Mouse (Mus musculus) heart, embryonic 12.5 days (tissue): ENCODE results near the gene H2-DMa. TPM values are rescaled to one million over a fixed set of nuclear protein-coding genes. Genes with fewer than 3 reads are reported as not detected.

Experiments
- ATAC-seq: fragments of 200-750 bp; cut with Nextera tagmentation; 2 replicates; pipeline ENCODE4 v1.8.0; 2017; ENCODE audit warnings: moderate TSS enrichment, moderate library complexity; ENCODE audit not compliant: insufficient number of reproducible peaks, low FRiP score
- H3K27ac ChIP-seq: fragments of 300-500 bp; sonication (generic); 2 replicates; pipeline ENCODE4 v1.5.1; 2016; ENCODE audit warnings: mild to moderate bottlenecking, moderate library complexity; ENCODE audit not compliant: poor library complexity, severe bottlenecking
- H3K27me3 ChIP-seq: fragments of 300-500 bp; sonication (generic); replicated peaks from 2 replicates; pipeline ENCODE4 v1.6.1; 2016; ENCODE audit warnings: mild to moderate bottlenecking, moderate library complexity
- H3K36me3 ChIP-seq: fragments of 300-500 bp; sonication (generic); 2 replicates; pipeline ENCODE4 v1.6.1; 2016; ENCODE audit warnings: mild to moderate bottlenecking, moderate library complexity
- H3K4me1 ChIP-seq: fragments of 300-500 bp; sonication (generic); replicated peaks from 2 replicates; pipeline ENCODE4 v1.6.1; 2016; ENCODE audit warnings: mild to moderate bottlenecking
- H3K4me2 ChIP-seq: fragments of 300-500 bp; sonication (generic); 2 replicates; pipeline ENCODE4 v1.6.1; 2016; ENCODE audit warnings: mild to moderate bottlenecking, moderate library complexity
- H3K4me3 ChIP-seq: fragments of 300-500 bp; sonication (generic); 2 replicates; pipeline ENCODE4 v1.5.1; 2016; ENCODE audit warnings: mild to moderate bottlenecking
- H3K9ac ChIP-seq: fragments of 300-500 bp; sonication (generic); 2 replicates; pipeline ENCODE4 v1.6.1; 2016; ENCODE audit warnings: mild to moderate bottlenecking, moderate library complexity
- H3K9me3 ChIP-seq: fragments of 300-500 bp; sonication (generic); replicated peaks from 2 replicates; pipeline ENCODE4 v1.6.1; 2016; ENCODE audit warnings: mild to moderate bottlenecking, moderate library complexity
- WGBS: fragments of 180-500 bp; shearing (Covaris S2); methylation state at CpG from one replicate; pipeline ENCODE4 v1.1.7; 2016; 5-methylcytosine and 5-hydroxymethylcytosine counted together
- polyA plus RNA-seq: library from polyadenylated mRNA; unstranded; fragments of >200 nt; fragmentation: Nextera tagmentation; extraction: Ambion mirVana; gene quantifications from 2 replicates; pipeline ENCODE4 v1.2.1, GENCODE M21; 2016

The H2-DMa gene
- polyA plus RNA-seq, 1 experiment from 2014 or later, result 3.9 TPM

GRCm38 (mm10) chr17:34183564-34184219 lies 64.4 kb downstream of the H2-DMa start:
- Histone ChIP-seq H3K27ac (no peak overlapping the region), H3K4me3 (no peak overlapping the region), H3K4me2 (no peak overlapping the region), H3K9ac (no peak overlapping the region), H3K9me3 (peaks cover 2% of the 10 kb centered on the region; the same call in 1 of the 2 replicates), H3K4me1 (peaks cover 14% of the 10 kb centered on the region), H3K36me3 (no peaks in the 10 kb centered on the region), H3K27me3 (peaks cover 57% of the 10 kb centered on the region)
- ATAC-seq, result no peak
- 61% methylated on average over 15 of the region's 15 CpGs for WGBS

- Histone ChIP-seq H3K4me3 (no peak overlapping the region), H3K27me3 (peaks cover 75% of the 10 kb centered on the region), H3K27ac (no peak overlapping the region), H3K4me2 (no peak overlapping the region), H3K9me3 (peaks cover 2% of the 10 kb centered on the region; the same call in 1 of the 2 replicates), H3K4me1 (peaks cover 14% of the 10 kb centered on the region), H3K9ac (no peak overlapping the region), H3K36me3 (no peaks in the 10 kb centered on the region)
- 78% methylated on average over 9 of the region's 9 CpGs for WGBS
- ATAC-seq, result no peak
Observed at GRCm38 (mm10) chr17:34185526-34185925, 66.2 kb downstream of the H2-DMa start.

- H3K27me3 ChIP-seq, result peaks cover 89% of the 10 kb centered on the region
Observed at GRCm38 (mm10) chr17:34186885-34187260, 67.5 kb downstream of the H2-DMa start.

GRCm38 (mm10) chr17:34187261-34187916 lies 68.0 kb downstream of the H2-DMa start, which contains the start of the genes Tap1 and Psmb9:
Gene Tap1, plus strand, starts transcription at chr17:34187553.
Gene Psmb9, minus strand, starts transcription at chr17:34187764.
- H3K9ac ChIP-seq, result peak within 1 kb of the TSS; percentile 58
- peaks cover 92% of the 10 kb centered on the region for H3K27me3 ChIP-seq
- peak within 1 kb of the TSS; percentile 86 for H3K4me2 ChIP-seq
- no peak within 1 kb of the TSS for H3K27ac ChIP-seq
- H3K36me3 ChIP-seq, result no peaks in the 10 kb centered on the region
- WGBS, result under 1% methylated on average over 46 of the region's 46 CpGs
- H3K4me3 ChIP-seq, result peak within 1 kb of the TSS; percentile 55
- peak; percentile 92 for ATAC-seq
- peaks cover 14% of the 10 kb centered on the region for H3K4me1 ChIP-seq
- no peaks in the 10 kb centered on the region for H3K9me3 ChIP-seq

More at GRCm38 (mm10) chr17:34186885-34187260, 67.5 kb downstream of the H2-DMa start:
- no peaks in the 10 kb centered on the region for H3K9me3 ChIP-seq
- WGBS, result 4% methylated on average over 14 of the region's 14 CpGs
- no peak overlapping the region for H3K27ac ChIP-seq
- H3K4me3 ChIP-seq, result peak overlapping the region; percentile 55
- no peak for ATAC-seq
- H3K9ac ChIP-seq, result peak overlapping the region; percentile 58
- peaks cover 14% of the 10 kb centered on the region for H3K4me1 ChIP-seq
- H3K36me3 ChIP-seq, result no peaks in the 10 kb centered on the region
- H3K4me2 ChIP-seq, result peak overlapping the region; percentile 86

GRCm38 (mm10) chr17:34188010-34188409 lies 68.7 kb downstream of the H2-DMa start:
- Histone ChIP-seq H3K4me3 (peak overlapping the region; percentile 55), H3K9me3 (no peaks in the 10 kb centered on the region), H3K36me3 (no peaks in the 10 kb centered on the region), H3K9ac (peak overlapping the region; percentile 58), H3K4me2 (peak overlapping the region; percentile 86), H3K27me3 (peaks cover 92% of the 10 kb centered on the region), H3K27ac (no peak overlapping the region), H3K4me1 (peaks cover 14% of the 10 kb centered on the region)
- 5% methylated on average over 20 of the region's 20 CpGs for WGBS
- no peak for ATAC-seq

Other genes with a start within 250 kb of the H2-DMa start
- not detected in 2 replicates for gene Gm7029, start 245.7 kb upstream of the H2-DMa start, polyA plus RNA-seq
- gene Kifc1, start 228.9 kb upstream of the H2-DMa start, polyA plus RNA-seq, result 3.5 and 5.5 TPM in 2 replicates
- 0.24 and 0.29 TPM in 2 replicates for gene Platr17, start 214.4 kb upstream of the H2-DMa start, polyA plus RNA-seq
- 36.8 and 39.0 TPM in 2 replicates for gene Daxx, start 210.1 kb upstream of the H2-DMa start, polyA plus RNA-seq
- gene Tapbp, start 203.6 kb upstream of the H2-DMa start, polyA plus RNA-seq, result 29.4 and 32.5 TPM in 2 replicates
- gene Zbtb22, start 203.6 kb upstream of the H2-DMa start, polyA plus RNA-seq, result 17.0 and 17.7 TPM in 2 replicates
- 46.3 and 48.4 TPM in 2 replicates for gene Rgl2, start 190.0 kb upstream of the H2-DMa start, polyA plus RNA-seq
- gene Pfdn6, start 179.2 kb upstream of the H2-DMa start, polyA plus RNA-seq, result 127 and 129 TPM in 2 replicates
- gene Wdr46, start 178.9 kb upstream of the H2-DMa start, polyA plus RNA-seq, result 25.3 and 26.5 TPM in 2 replicates
- gene B3galt4, start 168.1 kb upstream of the H2-DMa start, polyA plus RNA-seq, result 7.2 and 7.4 TPM in 2 replicates
- gene Vps52, start 163.7 kb upstream of the H2-DMa start, polyA plus RNA-seq, result 43.0 and 43.9 TPM in 2 replicates
- 850 and 856 TPM in 2 replicates for gene Rps18, start 163.5 kb upstream of the H2-DMa start, polyA plus RNA-seq
- 16.1 and 18.3 TPM in 2 replicates for gene H2-K1, start 119.2 kb upstream of the H2-DMa start, polyA plus RNA-seq
- 14.9 and 16.5 TPM in 2 replicates for gene Ring1, start 94.9 kb upstream of the H2-DMa start, polyA plus RNA-seq
- gene H2-Ke6, start 91.5 kb upstream of the H2-DMa start, polyA plus RNA-seq, result 46.7 and 48.0 TPM in 2 replicates
- 128 and 130 TPM in 2 replicates for gene Slc39a7, start 87.9 kb upstream of the H2-DMa start, polyA plus RNA-seq
- gene Rxrb, start 87.7 kb upstream of the H2-DMa start, polyA plus RNA-seq, result 34.7 and 36.9 TPM in 2 replicates
- gene Col11a2, start 80.1 kb upstream of the H2-DMa start, polyA plus RNA-seq, result 0.48 and 0.83 TPM in 2 replicates
- 0.26 and 0.37 TPM in 2 replicates for gene H2-Oa, start 27.2 kb upstream of the H2-DMa start, polyA plus RNA-seq
- 89.4 and 90.6 TPM in 2 replicates for gene Brd2, start 3.1 kb downstream of the H2-DMa start, polyA plus RNA-seq
- 0.21 TPM in 1 of 2 replicates, not detected in the other for gene H2-DMb2, start 23.8 kb downstream of the H2-DMa start, polyA plus RNA-seq
- 0.33 and 0.41 TPM in 2 replicates for gene H2-DMb1, start 33.5 kb downstream of the H2-DMa start, polyA plus RNA-seq
- gene Tap1, start 68.0 kb downstream of the H2-DMa start, polyA plus RNA-seq, result 1.1 TPM in 2 replicates
- 0.59 and 0.91 TPM in 2 replicates for gene Psmb9, start 68.2 kb downstream of the H2-DMa start, polyA plus RNA-seq
- 1.9 and 2.0 TPM in 2 replicates for gene Psmb8, start 78.2 kb downstream of the H2-DMa start, polyA plus RNA-seq
- 1.3 and 1.7 TPM in 2 replicates for gene Tap2, start 84.0 kb downstream of the H2-DMa start, polyA plus RNA-seq
- 0.15 TPM in 1 of 2 replicates, not detected in the other for gene H2-Ob, start 119.4 kb downstream of the H2-DMa start, polyA plus RNA-seq
- 11.8 and 15.2 TPM in 2 replicates for gene H2-Ab1, start 138.1 kb downstream of the H2-DMa start, polyA plus RNA-seq
- gene H2-Aa, start 168.3 kb downstream of the H2-DMa start, polyA plus RNA-seq, result 0.20 and 0.33 TPM in 2 replicates
- 1.4 and 2.6 TPM in 2 replicates for gene H2-Eb1, start 186.3 kb downstream of the H2-DMa start, polyA plus RNA-seq
- gene H2-Eb2, start 206.1 kb downstream of the H2-DMa start, polyA plus RNA-seq, result not detected in 2 replicates
- gene Btnl2, start 235.3 kb downstream of the H2-DMa start, polyA plus RNA-seq, result 0.09 TPM in 1 of 2 replicates, not detected in the other